8 mouse cellular contexts compared by ENCODE assay signal in the genomic region with DNA sequence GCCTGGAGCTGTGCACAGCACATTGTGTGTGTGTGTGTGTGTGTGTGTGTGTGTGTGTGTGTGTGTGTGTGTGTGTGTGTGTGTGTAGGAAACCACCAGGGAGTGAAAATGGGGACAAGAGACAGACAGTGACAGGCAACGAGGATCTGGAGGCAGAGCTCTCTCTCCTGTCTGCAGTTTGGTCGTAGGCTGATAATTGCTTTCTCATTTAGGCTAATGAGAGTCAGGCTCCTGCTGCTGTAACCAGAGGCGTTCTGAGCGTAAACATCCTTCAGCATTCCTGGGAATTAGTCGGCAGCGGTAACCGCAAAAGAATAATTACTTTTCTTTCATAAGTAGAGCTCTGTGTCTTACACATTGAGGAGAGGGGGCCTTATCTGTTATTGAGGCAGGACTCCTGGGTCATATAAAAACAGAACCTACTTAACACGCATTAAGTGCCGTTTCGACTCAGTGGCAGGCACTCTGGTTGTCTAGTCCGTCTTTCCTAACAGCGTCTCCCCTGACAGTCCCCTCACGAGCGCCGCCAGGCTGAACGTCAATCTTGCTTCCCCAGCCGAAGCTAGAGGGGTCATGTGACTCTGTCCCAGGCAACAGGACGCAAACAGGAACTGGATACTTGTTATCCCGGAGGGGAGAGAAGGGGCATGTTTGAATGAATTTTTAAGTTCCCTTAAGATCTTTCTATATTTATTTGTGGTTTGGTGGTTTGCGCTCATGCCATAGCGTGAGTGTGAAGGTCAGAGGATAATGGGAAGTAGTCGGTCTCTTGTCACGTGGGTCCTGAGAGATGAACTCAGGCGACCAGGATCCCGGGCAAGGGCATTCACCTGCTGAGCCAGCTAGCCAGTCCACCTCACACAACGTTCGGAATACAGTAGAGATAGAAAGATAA. TPM values are rescaled to one million over a fixed set of nuclear protein-coding genes. Genes with fewer than 3 reads are reported as not detected.
A peak's percentile ranks its signal among the peaks of the same experiment; 100 is the strongest.
DNase-seq lines count a peak whose midpoint lies in the region; ATAC-seq and TF ChIP-seq lines count a peak whose summit lies in the region.

No protein-coding gene starts in this region.

- H3K27me3 ChIP-seq in hindbrain, embryonic 13.5 days: peaks cover 5% of the 10 kb centered on the region; the same call in 1 of the 2 replicates
- H3K27me3 ChIP-seq in limb, embryonic 15.5 days: no peaks in the 10 kb centered on the region
- H3K27me3 ChIP-seq in midbrain, embryonic 14.5 days (ENCODE audit: control insufficient read depth, insufficient read depth, low read length): no peaks in the 10 kb centered on the region

- H3K4me2 ChIP-seq in hindbrain, embryonic 13.5 days: peak overlapping the region; percentile 54
- peak overlapping the region; percentile 46 for H3K4me2 ChIP-seq in limb, embryonic 15.5 days
- H3K4me2 ChIP-seq in midbrain, embryonic 14.5 days (ENCODE audit: low read length): peak overlapping the region; percentile 52

- under 1% methylated on average over 27 of the region's 27 CpGs for WGBS in hindbrain, embryonic 13.5 days
- 2% methylated on average over 27 of the region's 27 CpGs for WGBS in limb, embryonic 15.5 days
- WGBS in midbrain, embryonic 14.5 days: under 1% methylated on average over 27 of the region's 27 CpGs

- ATAC-seq in hindbrain, embryonic 13.5 days (ENCODE audit: low FRiP score): peak; percentile 80
- ATAC-seq in limb, embryonic 15.5 days (ENCODE audit: insufficient number of reproducible peaks, low FRiP score, low TSS enrichment, low read depth): no peak
- peak; percentile 70; the same call in 1 of the 2 replicates for ATAC-seq in midbrain, embryonic 14.5 days (ENCODE audit: low FRiP score, low TSS enrichment)

- peaks cover 21% of the 10 kb centered on the region for H3K4me1 ChIP-seq in hindbrain, embryonic 13.5 days (replicated peaks)
- H3K4me1 ChIP-seq in limb, embryonic 15.5 days: 0 out of 2 replicates have a peak, but pooled peaks cover 10% of the 10 kb centered on the region
- no peaks in the 10 kb centered on the region for H3K4me1 ChIP-seq in midbrain, embryonic 14.5 days (ENCODE audit: control insufficient read depth, insufficient read depth, low read length)

- H3K9ac ChIP-seq in hindbrain, embryonic 13.5 days: peak overlapping the region; percentile 58
- no peak overlapping the region for H3K9ac ChIP-seq in limb, embryonic 15.5 days
- H3K9ac ChIP-seq in midbrain, embryonic 14.5 days (replicated peaks; ENCODE audit: low read length): no peak overlapping the region

- peak; percentile 14; the same call in 1 of the 2 replicates for TF ChIP-seq CTCF in brain, embryonic 14.5 days (IDR thresholded peaks at IDR 0.05; ENCODE audit: borderline replicate concordance, extremely low read depth, insufficient read depth, insufficient read length)

- H3K4me3 ChIP-seq in hindbrain, embryonic 13.5 days: peak overlapping the region; percentile 29
- H3K4me3 ChIP-seq in limb, embryonic 15.5 days: peak overlapping the region; percentile 27
- peak overlapping the region; percentile 22 for H3K4me3 ChIP-seq in midbrain, embryonic 14.5 days (replicated peaks; ENCODE audit: low read depth, low read length)

- H3K9me3 ChIP-seq in hindbrain, embryonic 13.5 days: no peaks in the 10 kb centered on the region
- no peaks in the 10 kb centered on the region for H3K9me3 ChIP-seq in limb, embryonic 15.5 days
- H3K9me3 ChIP-seq in midbrain, embryonic 14.5 days (ENCODE audit: control insufficient read depth, low read length): no peaks in the 10 kb centered on the region

- H3K27ac ChIP-seq in hindbrain, embryonic 13.5 days: peak overlapping the region; percentile 78
- no peak overlapping the region for H3K27ac ChIP-seq in limb, embryonic 15.5 days
- peak overlapping the region; percentile 49 for H3K27ac ChIP-seq in midbrain, embryonic 14.5 days (replicated peaks; ENCODE audit: low read depth, low read length)

- no peaks in the 10 kb centered on the region for H3K36me3 ChIP-seq in hindbrain, embryonic 13.5 days
- no peaks in the 10 kb centered on the region for H3K36me3 ChIP-seq in limb, embryonic 15.5 days
- H3K36me3 ChIP-seq in midbrain, embryonic 14.5 days (ENCODE audit: control insufficient read depth, insufficient read depth, low read length): no peaks in the 10 kb centered on the region

- DNase-seq in layer of hippocampus, adult 11-12 months (ENCODE audit: low spot score): peak; percentile 37
- DNase-seq in layer of hippocampus, adult 9-11 months: no peak
- DNase-seq in brain, embryonic 14.5 days (ENCODE audit: low read depth): peak; percentile 82
- DNase-seq in forelimb bud, embryonic 11.5 days (ENCODE audit: low read depth, low spot score): peak; percentile 43
- peak; percentile 77 for DNase-seq in midbrain, embryonic 14.5 days
- peak; percentile 55 for DNase-seq in testis, postnatal 14 days (ENCODE audit: low spot score)

- no peak for TF ChIP-seq POLR2A in brain, embryonic 14.5 days (IDR thresholded peaks at IDR 0.05; ENCODE audit: borderline replicate concordance, extremely low read depth, insufficient read depth, insufficient read length, poor library complexity, severe bottlenecking)

RNA-seq across cellular contexts. Expression of a gene that starts 4.1 kb away (rescaled TPM):
- 436 and 488 TPM in 2 replicates for polyA plus RNA-seq in brain, embryonic 14.5 days (2012; rRNA removed)
- 1,449 and 1,487 TPM in 2 replicates for polyA plus RNA-seq in hindbrain, embryonic 13.5 days (2015; fragmentation: Nextera tagmentation; extraction: Ambion mirVana)
- polyA plus RNA-seq in limb, embryonic 15.5 days (2015; fragmentation: Nextera tagmentation; extraction: Ambion mirVana): 644 and 712 TPM in 2 replicates
- 1,408 and 1,565 TPM in 2 replicates for polyA plus RNA-seq in midbrain, embryonic 14.5 days (2014; fragmentation: Nextera tagmentation; extraction: Ambion mirVana)

RNA-seq across cellular contexts. Expression of a gene that starts 24.2 kb away (rescaled TPM):
- polyA plus RNA-seq in brain, embryonic 14.5 days (2012; rRNA removed): not detected in 2 replicates
- 0.35 and 0.40 TPM in 2 replicates for polyA plus RNA-seq in hindbrain, embryonic 13.5 days (2015; fragmentation: Nextera tagmentation; extraction: Ambion mirVana)
- polyA plus RNA-seq in limb, embryonic 15.5 days (2015; fragmentation: Nextera tagmentation; extraction: Ambion mirVana): 0.15 TPM in 1 of 2 replicates, not detected in the other
- 0.70 TPM in 1 of 2 replicates, not detected in the other for polyA plus RNA-seq in midbrain, embryonic 14.5 days (2014; fragmentation: Nextera tagmentation; extraction: Ambion mirVana)

RNA-seq across cellular contexts. Expression of a gene that starts 31.2 kb away (rescaled TPM):
- polyA plus RNA-seq in brain, embryonic 14.5 days (2012; rRNA removed): 28.6 and 31.2 TPM in 2 replicates
- 26.0 and 26.3 TPM in 2 replicates for polyA plus RNA-seq in hindbrain, embryonic 13.5 days (2015; fragmentation: Nextera tagmentation; extraction: Ambion mirVana)
- 21.5 and 22.1 TPM in 2 replicates for polyA plus RNA-seq in limb, embryonic 15.5 days (2015; fragmentation: Nextera tagmentation; extraction: Ambion mirVana)
- 22.1 and 24.0 TPM in 2 replicates for polyA plus RNA-seq in midbrain, embryonic 14.5 days (2014; fragmentation: Nextera tagmentation; extraction: Ambion mirVana)
